In the genomic region with DNA sequence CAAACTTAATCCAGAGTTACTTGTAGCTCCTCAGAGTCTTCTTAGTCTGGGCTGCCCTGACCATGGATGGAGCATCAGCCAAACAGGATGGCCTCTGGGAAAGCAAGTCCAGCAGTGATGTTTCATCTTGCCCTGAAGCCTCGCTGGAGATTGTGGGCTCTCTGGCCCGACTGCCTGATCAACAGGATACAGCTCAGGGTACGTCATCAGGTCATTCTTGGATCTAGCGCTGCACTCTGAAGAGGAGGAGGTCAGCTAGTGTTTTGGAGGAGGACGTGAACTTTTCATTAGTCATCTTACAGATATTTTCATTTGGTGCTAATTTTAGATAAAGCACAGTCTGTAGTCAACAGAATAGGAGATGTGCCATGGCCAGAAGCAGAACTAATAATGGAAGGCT, we compare ENCODE assay signal across 14 mouse cellular contexts. TPM values are rescaled to one million over a fixed set of nuclear protein-coding genes. Genes with fewer than 3 reads are reported as not detected.
DNase-seq lines count a peak whose midpoint lies in the region; ATAC-seq lines count a peak whose summit lies in the region.
"Had no signal": no experiment of that assay in that cellular context is flagged by ENCODE, and none has a peak within 500 bp of the region (broad histone marks: within the 10 kb centered on the region; RNA-seq: fewer than 3 reads in every experiment).

No protein-coding gene starts in this region.

- no peak overlapping the region for H3K9ac ChIP-seq in heart, embryonic 12.5 days
- H3K9ac ChIP-seq: liver, embryonic 15.5 days; midbrain, embryonic 13.5 days had no signal

- 71% methylated on average over 5 of the region's 5 CpGs for WGBS in heart, embryonic 12.5 days

- H3K9me3 ChIP-seq in heart, embryonic 12.5 days (replicated peaks) = no peaks in the 10 kb centered on the region
- H3K9me3 ChIP-seq: forebrain, embryonic 10.5 days; liver, embryonic 15.5 days; midbrain, embryonic 13.5 days had no signal

- H3K27ac ChIP-seq in heart, embryonic 12.5 days (ENCODE audit: poor library complexity, severe bottlenecking) = no peak overlapping the region
- H3K27ac ChIP-seq: forebrain, embryonic 10.5 days; liver, embryonic 15.5 days; midbrain, embryonic 13.5 days had no signal

- DNase-seq in heart, adult 18-20 months = peak; percentile 52 to 68
- DNase-seq in lung, adult 18-20 months = peak; percentile 16 to 20
- DNase-seq in lung, postnatal 14 days = no peak
- peak; percentile 39 to 46 for DNase-seq in heart, adult 9 months (ENCODE audit: low spot score in 2 of 2)
- no peak for DNase-seq in cerebellum, adult 11-12 months
- DNase-seq: cerebellum, postnatal 10 days; lung, postnatal 4 days; thymus, adult 18-20 months had no signal

- H3K27me3 ChIP-seq in heart, embryonic 12.5 days (replicated peaks) = no peaks in the 10 kb centered on the region
- H3K27me3 ChIP-seq: liver, embryonic 15.5 days; midbrain, embryonic 13.5 days had no signal

- no peak overlapping the region for H3K4me3 ChIP-seq in heart, embryonic 12.5 days
- H3K4me3 ChIP-seq: forebrain, embryonic 10.5 days; liver, embryonic 15.5 days; midbrain, embryonic 13.5 days had no signal

- H3K4me1 ChIP-seq in heart, embryonic 12.5 days (replicated peaks) = peaks cover 14% of the 10 kb centered on the region

- H3K4me2 ChIP-seq in heart, embryonic 12.5 days = no peak overlapping the region
- H3K4me2 ChIP-seq: liver, embryonic 15.5 days; midbrain, embryonic 13.5 days had no signal

- H3K36me3 ChIP-seq in heart, embryonic 12.5 days = peaks cover 38% of the 10 kb centered on the region

- ATAC-seq in heart, embryonic 12.5 days (ENCODE audit: insufficient number of reproducible peaks, low FRiP score) = no peak
- ATAC-seq in cerebellum, adult (ENCODE audit: insufficient number of reproducible peaks, low FRiP score, low TSS enrichment) = no peak
- ATAC-seq: intestine, embryonic 16.5 days; midbrain, embryonic 13.5 days had no signal

RNA-seq across cellular contexts. Expression of gene Golga3, which starts 5.2 kb away (rescaled TPM):
- total RNA-seq in heart, adult 18-20 months (2021) = 10 to 100 TPM; 48.3 to 51.2 TPM
- 22.9 and 25.7 TPM in 2 replicates for polyA plus RNA-seq in heart, embryonic 12.5 days (2016; fragmentation: Nextera tagmentation; extraction: Ambion mirVana)

RNA-seq across cellular contexts. Expression of gene Chfr, which starts 46.1 kb away (rescaled TPM):
- total RNA-seq in heart, adult 18-20 months (2021) = 10 to 100 TPM; 11.3 to 11.9 TPM
- polyA plus RNA-seq in heart, embryonic 12.5 days (2016; fragmentation: Nextera tagmentation; extraction: Ambion mirVana) = 33.0 and 34.9 TPM in 2 replicates

RNA-seq across cellular contexts. Expression of gene Ankle2, which starts 49.1 kb away (rescaled TPM):
- 10 to 100 TPM; 26.2 to 28.4 TPM for total RNA-seq in heart, adult 18-20 months (2021)
- polyA plus RNA-seq in heart, embryonic 12.5 days (2016; fragmentation: Nextera tagmentation; extraction: Ambion mirVana) = 24.6 and 27.4 TPM in 2 replicates

Comparison
In these comparisons a context has a peak if more than half of its experiments do, and no peak if none do; other contexts are left out.
1. DNase-seq: peak in heart, adult 18-20 months (2 of 2), lung, adult 18-20 months (2 of 2) and heart, adult 9 months (2 of 2); none in lung, postnatal 14 days (single experiment) and cerebellum, adult 11-12 months (single experiment).